In genomic region chr14:20729871-20730270, GRCm38 (mm10) we compare ENCODE assay signal across 30 mouse cellular contexts. TPM values are rescaled to one million over a fixed set of nuclear protein-coding genes. Genes with fewer than 3 reads are reported as not detected.
DNase-seq lines count a peak whose midpoint lies in the region; ATAC-seq and TF ChIP-seq lines count a peak whose summit lies in the region.
"Had no signal": no experiment of that assay in that cellular context is flagged by ENCODE, and none has a peak within 500 bp of the region (broad histone marks: within the 10 kb centered on the region; RNA-seq: fewer than 3 reads in every experiment).

No protein-coding gene starts in this region.

- ATAC-seq in liver, embryonic 13.5 days (ENCODE audit: low read depth), result no peak
- no peak for ATAC-seq in G1E (ENCODE audit: extremely low read depth, insufficient number of reproducible peaks, low FRiP score, poor library complexity, severe bottlenecking)
- ATAC-seq in midbrain, embryonic 11.5 days (ENCODE audit: low FRiP score), result no peak
- ATAC-seq: CD4-positive, CD25-positive, alpha-beta regulatory T cell, adult 4 months; forebrain, embryonic 15.5 days; hindbrain, postnatal 0 days; inflammation-experienced regulatory T-cells, adult 6 months; intestine, embryonic 16.5 days; Patski had no signal

- no peaks in the 10 kb centered on the region for H3K9me3 ChIP-seq in liver, embryonic 13.5 days (replicated peaks)
- H3K9me3 ChIP-seq in ES-Bruce4 (replicated peaks; ENCODE audit: control insufficient read depth, insufficient read depth, low read length, poor library complexity, severe bottlenecking) (no peaks in the 10 kb centered on the region), G1E (replicated peaks) (no peaks in the 10 kb centered on the region)
- no peaks in the 10 kb centered on the region for H3K9me3 ChIP-seq in midbrain, embryonic 11.5 days (ENCODE audit: control insufficient read depth, low read length)
- H3K9me3 ChIP-seq: embryonic facial prominence, embryonic 10.5 days; embryonic facial prominence, embryonic 13.5 days; forebrain, embryonic 12.5 days; forebrain, embryonic 15.5 days; heart, embryonic 12.5 days; heart, embryonic 15.5 days had no signal

- 0 out of 2 replicates have a peak overlapping the region, but pooled peaks have one; percentile 18 for H3K27ac ChIP-seq in liver, embryonic 13.5 days
- no peak overlapping the region for H3K27ac ChIP-seq in ES-Bruce4 (ENCODE audit: insufficient read depth, low read length)
- H3K27ac ChIP-seq in midbrain, embryonic 11.5 days (ENCODE audit: low read depth, low read length), result no peak overlapping the region
- H3K27ac ChIP-seq: embryonic facial prominence, embryonic 10.5 days; embryonic facial prominence, embryonic 13.5 days; forebrain, embryonic 12.5 days; forebrain, embryonic 15.5 days; heart, embryonic 15.5 days; hindbrain, embryonic 14.5 days; hindbrain, postnatal 0 days had no signal

- 87% methylated on average over 9 of the region's 9 CpGs for WGBS in liver, embryonic 13.5 days (ENCODE audit: insufficient replicate concordance)
- WGBS in midbrain, embryonic 11.5 days, result 90% methylated on average over 9 of the region's 9 CpGs

- no peak for DNase-seq in liver, embryonic 13.5 days
- no peak for DNase-seq in liver
- no peak for DNase-seq in G1E (ENCODE audit: low spot score)
- no peak for DNase-seq in layer of hippocampus, postnatal 14 days (ENCODE audit: low spot score in 2 of 2)
- no peak for DNase-seq in midbrain, embryonic 11.5 days (ENCODE audit: low spot score, missing footprints)
- DNase-seq: adrenal gland, adult 2 months; adrenal gland, postnatal 14 days; cerebellum, adult 11-12 months; cerebellum, adult 8-10 months; cerebellum, postnatal 10 days; cerebellum, postnatal 36 days; embryo, embryonic 11 days; gastrocnemius, postnatal 10 days; heart, adult 11 months; heart, postnatal 10 days; heart, postnatal 4 days had no signal

- no peaks in the 10 kb centered on the region for H3K27me3 ChIP-seq in liver, embryonic 13.5 days
- H3K27me3 ChIP-seq in ES-Bruce4 (ENCODE audit: control insufficient read depth, insufficient read depth, low read length, poor library complexity, severe bottlenecking) (no peaks in the 10 kb centered on the region), G1E (ENCODE audit: insufficient read depth, low read length) (no peaks in the 10 kb centered on the region)
- H3K27me3 ChIP-seq in midbrain, embryonic 11.5 days (ENCODE audit: control insufficient read depth, insufficient read depth, low read length), result no peaks in the 10 kb centered on the region
- H3K27me3 ChIP-seq: embryonic facial prominence, embryonic 13.5 days; forebrain, embryonic 12.5 days; forebrain, embryonic 15.5 days; heart, embryonic 12.5 days; heart, embryonic 15.5 days; Patski had no signal

- H3K9ac ChIP-seq in liver, embryonic 13.5 days, result no peak overlapping the region
- H3K9ac ChIP-seq in ES-Bruce4 (ENCODE audit: low read depth, poor library complexity, severe bottlenecking), result no peak overlapping the region
- H3K9ac ChIP-seq in midbrain, embryonic 11.5 days (ENCODE audit: low read length), result no peak overlapping the region
- H3K9ac ChIP-seq: embryonic facial prominence, embryonic 13.5 days; forebrain, embryonic 15.5 days; heart, embryonic 12.5 days; heart, embryonic 15.5 days; hindbrain, embryonic 14.5 days had no signal

- no peak overlapping the region for H3K4me2 ChIP-seq in liver, embryonic 13.5 days
- no peak overlapping the region for H3K4me2 ChIP-seq in midbrain, embryonic 11.5 days
- H3K4me2 ChIP-seq: embryonic facial prominence, embryonic 13.5 days; forebrain, embryonic 12.5 days; forebrain, embryonic 15.5 days; heart, embryonic 12.5 days; heart, embryonic 15.5 days; hindbrain, embryonic 14.5 days had no signal

- TF ChIP-seq EP300 in ES-Bruce4 (IDR thresholded peaks at IDR 0.05; ENCODE audit: insufficient read depth, low read depth, low read length), result no peak

- no peak for TF ChIP-seq POLR2A in ES-Bruce4 (IDR thresholded peaks at IDR 0.05; ENCODE audit: insufficient read depth, low read length)

- H3K4me3 ChIP-seq in liver, embryonic 13.5 days (replicated peaks), result no peak overlapping the region
- H3K4me3 ChIP-seq in ES-Bruce4 (ENCODE audit: low read depth, low read length) (peak overlapping the region; percentile 30; the same call in 1 of the 2 replicates), G1E (ENCODE audit: low read depth, low read length) (peak overlapping the region; percentile 96)
- H3K4me3 ChIP-seq in midbrain, embryonic 11.5 days (ENCODE audit: low read depth, low read length), result no peak overlapping the region
- H3K4me3 ChIP-seq: embryonic facial prominence, embryonic 10.5 days; embryonic facial prominence, embryonic 13.5 days; erythroblast, embryonic 14.5 days; forebrain, embryonic 12.5 days; forebrain, embryonic 15.5 days; heart, embryonic 12.5 days; heart, embryonic 15.5 days had no signal

- peaks cover 64% of the 10 kb centered on the region for H3K4me1 ChIP-seq in liver, embryonic 13.5 days (replicated peaks)
- H3K4me1 ChIP-seq in ES-Bruce4 (ENCODE audit: control insufficient read depth, insufficient read depth, low read length), result no peaks in the 10 kb centered on the region
- H3K4me1 ChIP-seq in G1E (ENCODE audit: insufficient read depth, low read depth, low read length), result peaks cover 74% of the 10 kb centered on the region
- peaks cover 7% of the 10 kb centered on the region for H3K4me1 ChIP-seq in midbrain, embryonic 11.5 days (ENCODE audit: control insufficient read depth, insufficient read depth, low read length)

- no peak for TF ChIP-seq CTCF in ES-Bruce4 (IDR thresholded peaks at IDR 0.05; ENCODE audit: low read depth, low read length)
- no peak for TF ChIP-seq CTCF in G1E (IDR thresholded peaks at IDR 0.05; ENCODE audit: low read depth, low read length)

- peaks cover 75% of the 10 kb centered on the region for H3K36me3 ChIP-seq in liver, embryonic 13.5 days
- H3K36me3 ChIP-seq in ES-Bruce4 (ENCODE audit: control insufficient read depth, insufficient read depth, low read length, poor library complexity, severe bottlenecking), result no peaks in the 10 kb centered on the region
- peaks cover 74% of the 10 kb centered on the region for H3K36me3 ChIP-seq in G1E (replicated peaks)
- H3K36me3 ChIP-seq in midbrain, embryonic 11.5 days (ENCODE audit: control insufficient read depth, insufficient read depth, low read length), result peaks cover 18% of the 10 kb centered on the region

RNA-seq across cellular contexts. Expression of gene Ndst2, which starts 4.5 kb away (rescaled TPM):
- polyA plus RNA-seq in liver, embryonic 13.5 days (2015; fragmentation: Nextera tagmentation; extraction: Ambion mirVana), result 14.2 and 16.6 TPM in 2 replicates
- polyA plus RNA-seq in ES-Bruce4 (2011; ENCODE audit: insufficient read depth, insufficient read length, low read depth, missing spikeins), result 11.0 and 11.1 TPM in 2 replicates
- total RNA-seq in G1E (2014; fragmentation: Nextera tagmentation), result 195 and 204 TPM in 2 replicates
- 227 and 232 TPM in 2 replicates for total RNA-seq in G1E (2017)
- 61.4 and 72.2 TPM in 2 replicates for polyA plus RNA-seq in G1E (2012)
- total RNA-seq in layer of hippocampus, postnatal 14 days (2021), result 10 to 100 TPM; 14.3 to 18.1 TPM
- 22.0 and 23.0 TPM in 2 replicates for polyA plus RNA-seq in midbrain, embryonic 11.5 days (2014; fragmentation: Nextera tagmentation; extraction: Ambion mirVana)

RNA-seq across cellular contexts. Expression of gene Zswim8, which starts 22.5 kb away (rescaled TPM):
- 4.0 and 4.6 TPM in 2 replicates for polyA plus RNA-seq in liver, embryonic 13.5 days (2015; fragmentation: Nextera tagmentation; extraction: Ambion mirVana)
- polyA plus RNA-seq in ES-Bruce4 (2011; ENCODE audit: insufficient read depth, insufficient read length, low read depth, missing spikeins), result 37.0 and 37.1 TPM in 2 replicates
- total RNA-seq in G1E (2014; fragmentation: Nextera tagmentation), result 41.1 and 41.2 TPM in 2 replicates
- 16.7 and 19.1 TPM in 2 replicates for total RNA-seq in G1E (2017)
- polyA plus RNA-seq in G1E (2012), result 31.5 and 35.7 TPM in 2 replicates
- total RNA-seq in layer of hippocampus, postnatal 14 days (2021), result 100 to 1,000 TPM; 142 to 161 TPM
- 19.1 and 22.9 TPM in 2 replicates for polyA plus RNA-seq in midbrain, embryonic 11.5 days (2014; fragmentation: Nextera tagmentation; extraction: Ambion mirVana)

RNA-seq across cellular contexts. Expression of gene Chchd1, which starts 27.1 kb away (rescaled TPM):
- polyA plus RNA-seq in liver, embryonic 13.5 days (2015; fragmentation: Nextera tagmentation; extraction: Ambion mirVana), result 133 and 150 TPM in 2 replicates
- 131 and 151 TPM in 2 replicates for polyA plus RNA-seq in ES-Bruce4 (2011; ENCODE audit: insufficient read depth, insufficient read length, low read depth, missing spikeins)
- 43.0 and 53.6 TPM in 2 replicates for total RNA-seq in G1E (2014; fragmentation: Nextera tagmentation)
- total RNA-seq in G1E (2017), result 135 and 152 TPM in 2 replicates
- polyA plus RNA-seq in G1E (2012), result 8.4 and 8.7 TPM in 2 replicates
- 10 to 100 TPM; 48.4 to 51.8 TPM for total RNA-seq in layer of hippocampus, postnatal 14 days (2021)
- 256 and 258 TPM in 2 replicates for polyA plus RNA-seq in midbrain, embryonic 11.5 days (2014; fragmentation: Nextera tagmentation; extraction: Ambion mirVana)

RNA-seq across cellular contexts. Expression of gene Fut11, which starts 35.1 kb away (rescaled TPM):
- polyA plus RNA-seq in liver, embryonic 13.5 days (2015; fragmentation: Nextera tagmentation; extraction: Ambion mirVana), result 6.5 and 7.3 TPM in 2 replicates
- polyA plus RNA-seq in ES-Bruce4 (2011; ENCODE audit: insufficient read depth, insufficient read length, low read depth, missing spikeins) (8.0 and 8.9 TPM in 2 replicates), G1E (2012) (4.1 and 5.0 TPM in 2 replicates)
- total RNA-seq in G1E (2014; fragmentation: Nextera tagmentation) (3.5 and 4.6 TPM in 2 replicates), G1E (2017) (7.8 and 8.3 TPM in 2 replicates)
- 10 to 100 TPM; 18.2 to 18.5 TPM for total RNA-seq in layer of hippocampus, postnatal 14 days (2021)
- polyA plus RNA-seq in midbrain, embryonic 11.5 days (2014; fragmentation: Nextera tagmentation; extraction: Ambion mirVana), result 20.7 and 22.0 TPM in 2 replicates

RNA-seq across cellular contexts. Expression of gene Sec24c, which starts 55.8 kb away (rescaled TPM):
- polyA plus RNA-seq in liver, embryonic 13.5 days (2015; fragmentation: Nextera tagmentation; extraction: Ambion mirVana), result 30.2 and 38.4 TPM in 2 replicates
- polyA plus RNA-seq in ES-Bruce4 (2011; ENCODE audit: insufficient read depth, insufficient read length, low read depth, missing spikeins) (133 and 140 TPM in 2 replicates), G1E (2012) (255 and 271 TPM in 2 replicates)
- total RNA-seq in G1E (2014; fragmentation: Nextera tagmentation) (119 and 126 TPM in 2 replicates), G1E (2017) (88.4 and 101 TPM in 2 replicates)
- total RNA-seq in layer of hippocampus, postnatal 14 days (2021), result 100 to 1,000 TPM; 106 to 110 TPM
- 74.3 and 74.7 TPM in 2 replicates for polyA plus RNA-seq in midbrain, embryonic 11.5 days (2014; fragmentation: Nextera tagmentation; extraction: Ambion mirVana)

Comparison
In these comparisons a context has a peak if more than half of its experiments do, and no peak if none do; other contexts are left out.
1. H3K4me3 ChIP-seq: peak in ES-Bruce4 (single experiment) and G1E (single experiment); none in liver, embryonic 13.5 days (single experiment) and midbrain, embryonic 11.5 days (single experiment).
2. RNA of gene Chchd1, which starts 27.1 kb away (polyA plus RNA-seq): 256 to 258 TPM in midbrain, embryonic 11.5 days, 131 to 151 TPM in ES-Bruce4 and 133 to 150 TPM in liver, embryonic 13.5 days; 8.4 to 8.7 TPM in G1E; every median in the first group is over 10 times any median in the second.